Mouse (Mus musculus): ENCODE results near the gene Nos3.

The Nos3 gene

GRCm38 (mm10) chr5:24344477-24345051, 20.0 kb upstream of the Nos3 start:
- no peak for DNase-seq (ENCODE audit: low spot score in 2 of 2)

GRCm38 (mm10) chr5:24346313-24346712, 18.3 kb upstream of the Nos3 start:
- DNase-seq (ENCODE audit: low spot score in 2 of 2): no peak

GRCm38 (mm10) chr5:24347186-24347875, 17.3 kb upstream of the Nos3 start:
- no peak for DNase-seq (ENCODE audit: low spot score in 2 of 2)

GRCm38 (mm10) chr5:24348128-24348527, 16.5 kb upstream of the Nos3 start:
- peak; percentile 64 to 81 for DNase-seq (ENCODE audit: low spot score in 2 of 2)

- DNase-seq (ENCODE audit: low spot score in 2 of 2): no peak
Measured at GRCm38 (mm10) chr5:24348546-24348945, 16.1 kb upstream of the Nos3 start.

GRCm38 (mm10) chr5:24350073-24350472, 14.5 kb upstream of the Nos3 start:
- DNase-seq (ENCODE audit: low spot score in 2 of 2): no peak

GRCm38 (mm10) chr5:24350531-24351250, 13.9 kb upstream of the Nos3 start:
- no peak for DNase-seq (ENCODE audit: low spot score in 2 of 2)

- DNase-seq (ENCODE audit: low spot score in 2 of 2): no peak
Measured at GRCm38 (mm10) chr5:24351278-24351677, 13.3 kb upstream of the Nos3 start, which contains the start of gene Kcnh2. Gene Kcnh2 (minus strand): TSS chr5:24351604.

GRCm38 (mm10) chr5:24351701-24352171, 12.9 kb upstream of the Nos3 start:
- peak in 1 of 2 experiments; percentile 30 for DNase-seq (ENCODE audit: low spot score in 2 of 2)

GRCm38 (mm10) chr5:24352251-24352859, 12.3 kb upstream of the Nos3 start:
- DNase-seq (ENCODE audit: low spot score in 2 of 2): no peak

GRCm38 (mm10) chr5:24353327-24353726, 11.3 kb upstream of the Nos3 start:
- no peak for DNase-seq (ENCODE audit: low spot score in 2 of 2)

GRCm38 (mm10) chr5:24356764-24357163, 7.8 kb upstream of the Nos3 start:
- no peak for DNase-seq (ENCODE audit: low spot score in 2 of 2)

GRCm38 (mm10) chr5:24357461-24357860, 7.1 kb upstream of the Nos3 start:
- peak; percentile 55 to 85 for DNase-seq (ENCODE audit: low spot score in 2 of 2)

- DNase-seq (ENCODE audit: low spot score in 2 of 2): peak; percentile 70 to 87
Measured at GRCm38 (mm10) chr5:24360792-24361454, 3.7 kb upstream of the Nos3 start.

- no peak for DNase-seq (ENCODE audit: low spot score in 2 of 2)
Measured at GRCm38 (mm10) chr5:24363467-24363866, 1.1 kb upstream of the Nos3 start.

- no peak for DNase-seq (ENCODE audit: low spot score in 2 of 2)
Measured at GRCm38 (mm10) chr5:24364061-24364460, 549 bp upstream of the Nos3 start.

GRCm38 (mm10) chr5:24364963-24365362, 353 bp downstream of the Nos3 start:
- no peak for DNase-seq (ENCODE audit: low spot score in 2 of 2)

- DNase-seq (ENCODE audit: low spot score in 2 of 2): no peak
Measured at GRCm38 (mm10) chr5:24365528-24365927, 918 bp downstream of the Nos3 start.

- DNase-seq (ENCODE audit: low spot score in 2 of 2): no peak
Measured at GRCm38 (mm10) chr5:24366426-24366825, 1.8 kb downstream of the Nos3 start.

GRCm38 (mm10) chr5:24369767-24370166, 5.2 kb downstream of the Nos3 start:
- no peak for DNase-seq (ENCODE audit: low spot score in 2 of 2)

GRCm38 (mm10) chr5:24373807-24374206, 9.2 kb downstream of the Nos3 start:
- DNase-seq (ENCODE audit: low spot score in 2 of 2): no peak

- DNase-seq (ENCODE audit: low spot score in 2 of 2): no peak
Measured at GRCm38 (mm10) chr5:24374216-24374615, 9.6 kb downstream of the Nos3 start.

All from spleen, postnatal 4 days (tissue).